Mouse (Mus musculus): ENCODE measurements around the gene Tyw1. TPM values are rescaled to one million over a fixed set of nuclear protein-coding genes. Genes with fewer than 3 reads are reported as not detected.
A peak's percentile ranks its signal among the peaks of the same experiment; 100 is the strongest.

Tyw1 gene
- polyA plus RNA-seq, 1 experiment: 18.8 TPM

DNA sequence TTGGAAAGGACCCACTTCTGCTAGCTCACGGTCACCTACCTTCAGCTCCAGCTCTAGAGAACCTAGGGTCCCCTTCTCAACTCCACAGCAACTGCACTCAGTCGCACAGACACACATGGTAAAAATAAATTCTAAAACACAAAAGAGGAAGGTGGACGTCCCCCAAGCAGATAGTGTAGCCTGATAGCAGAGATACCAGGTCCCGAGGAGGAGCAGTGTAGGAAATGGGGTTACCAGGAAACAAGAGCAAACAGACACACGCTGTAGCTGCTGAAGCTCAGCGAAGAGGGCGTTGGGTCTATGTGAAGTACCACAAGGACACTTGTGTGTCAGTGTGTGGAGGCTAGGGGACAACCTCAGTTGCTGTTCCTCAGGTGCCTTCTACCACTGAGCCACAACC is 89.6 kb downstream of the Tyw1 start:
- no peak for TF ChIP-seq POLR2A (IDR thresholded peaks at IDR 0.05; ENCODE audit: borderline replicate concordance, extremely low read depth, insufficient read depth, insufficient read length, poor library complexity, severe bottlenecking)
- TF ChIP-seq CTCF (IDR thresholded peaks at IDR 0.05; ENCODE audit: borderline replicate concordance, extremely low read depth, insufficient read depth, insufficient read length): no peak
- no peak for DNase-seq (ENCODE audit: low read depth)

DNA sequence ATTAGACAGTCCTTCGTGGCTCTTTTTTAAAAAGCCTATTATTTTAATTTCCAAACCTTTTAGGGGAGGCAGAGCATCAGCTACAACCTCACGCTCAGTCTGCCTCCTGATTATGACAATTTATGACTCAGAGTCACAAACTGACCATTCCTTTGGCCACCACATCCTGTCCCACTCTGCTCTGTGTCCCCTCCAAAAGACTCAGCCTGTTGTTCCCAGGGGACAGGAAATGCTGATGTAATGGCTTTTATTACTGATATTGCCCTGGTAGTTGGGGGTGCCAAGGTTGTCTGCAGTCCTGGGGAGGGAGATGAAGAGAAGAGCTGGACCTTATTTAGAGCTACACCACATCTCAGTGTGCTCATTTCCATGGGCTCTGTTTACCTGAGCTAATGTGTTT is 90.5 kb downstream of the Tyw1 start:
- DNase-seq (ENCODE audit: low read depth): no peak
- TF ChIP-seq POLR2A (IDR thresholded peaks at IDR 0.05; ENCODE audit: borderline replicate concordance, extremely low read depth, insufficient read depth, insufficient read length, poor library complexity, severe bottlenecking): no peak

DNA sequence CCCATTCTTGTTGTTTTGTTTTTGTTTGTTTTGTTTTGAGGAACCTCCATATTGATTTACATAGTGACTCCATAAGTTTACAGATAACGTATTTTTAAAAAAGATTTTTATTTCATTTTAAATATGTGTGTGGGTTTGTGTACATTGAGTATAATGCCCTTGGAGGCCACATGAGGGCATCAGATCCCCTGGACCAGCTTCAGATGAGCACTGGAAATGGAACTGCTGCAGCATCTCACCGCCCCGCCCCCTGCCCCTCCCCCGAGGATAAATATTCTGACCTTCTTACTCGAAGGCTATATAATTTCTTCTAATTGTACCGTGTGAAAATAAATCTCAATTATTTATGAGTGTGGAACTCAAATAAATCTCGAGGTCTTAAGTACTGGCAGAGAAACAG is 99.8 kb downstream of the Tyw1 start:
- no peak for DNase-seq (ENCODE audit: low read depth)
- TF ChIP-seq POLR2A (IDR thresholded peaks at IDR 0.05; ENCODE audit: borderline replicate concordance, extremely low read depth, insufficient read depth, insufficient read length, poor library complexity, severe bottlenecking): no peak
- TF ChIP-seq CTCF (IDR thresholded peaks at IDR 0.05; ENCODE audit: borderline replicate concordance, extremely low read depth, insufficient read depth, insufficient read length): peak; percentile 19; the same call in 1 of the 2 replicates

DNA sequence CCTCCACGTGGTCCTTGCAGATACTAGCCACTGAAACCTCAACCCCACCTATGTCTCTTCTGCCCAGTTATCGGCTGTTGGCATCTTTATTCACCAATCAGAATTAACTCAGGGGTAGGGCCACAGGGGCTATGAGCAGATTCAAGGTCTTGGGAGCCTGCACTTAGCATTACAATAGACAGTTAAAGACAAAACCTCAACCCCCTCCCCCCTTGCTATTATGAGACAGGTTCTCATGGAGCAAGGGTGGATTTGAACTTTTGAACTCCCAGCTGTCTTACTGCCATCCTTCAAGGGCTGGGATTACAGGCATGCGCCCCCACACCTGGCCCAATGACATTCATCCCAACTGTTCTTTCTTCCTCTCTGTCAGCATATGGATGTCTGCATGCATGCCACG is 107.7 kb downstream of the Tyw1 start:
- DNase-seq (ENCODE audit: low read depth): no peak
- no peak for TF ChIP-seq CTCF (IDR thresholded peaks at IDR 0.05; ENCODE audit: borderline replicate concordance, extremely low read depth, insufficient read depth, insufficient read length)
- no peak for TF ChIP-seq POLR2A (IDR thresholded peaks at IDR 0.05; ENCODE audit: borderline replicate concordance, extremely low read depth, insufficient read depth, insufficient read length, poor library complexity, severe bottlenecking)

DNA sequence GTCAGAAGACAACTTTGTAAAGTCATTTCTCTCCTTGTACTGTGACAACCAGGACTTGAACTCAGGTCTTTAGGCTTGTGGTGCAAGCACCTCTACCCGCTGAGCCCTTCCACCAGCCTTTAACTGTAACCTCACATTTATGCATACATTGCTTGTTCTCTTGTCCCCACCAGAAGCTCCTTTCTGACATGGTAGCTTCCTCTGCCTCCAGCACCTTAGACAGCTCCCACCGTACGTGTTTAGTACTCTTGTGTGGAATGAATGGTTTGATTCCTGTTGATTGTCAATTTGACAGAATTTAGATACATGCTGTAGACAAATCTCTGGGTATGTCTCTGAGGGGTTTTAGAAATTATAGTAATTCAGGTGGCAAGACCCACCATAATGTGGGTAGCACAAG is 108.4 kb downstream of the Tyw1 start:
- no peak for DNase-seq (ENCODE audit: low read depth)
- TF ChIP-seq POLR2A (IDR thresholded peaks at IDR 0.05; ENCODE audit: borderline replicate concordance, extremely low read depth, insufficient read depth, insufficient read length, poor library complexity, severe bottlenecking) (no peak), CTCF (IDR thresholded peaks at IDR 0.05; ENCODE audit: borderline replicate concordance, extremely low read depth, insufficient read depth, insufficient read length) (no peak)

DNA sequence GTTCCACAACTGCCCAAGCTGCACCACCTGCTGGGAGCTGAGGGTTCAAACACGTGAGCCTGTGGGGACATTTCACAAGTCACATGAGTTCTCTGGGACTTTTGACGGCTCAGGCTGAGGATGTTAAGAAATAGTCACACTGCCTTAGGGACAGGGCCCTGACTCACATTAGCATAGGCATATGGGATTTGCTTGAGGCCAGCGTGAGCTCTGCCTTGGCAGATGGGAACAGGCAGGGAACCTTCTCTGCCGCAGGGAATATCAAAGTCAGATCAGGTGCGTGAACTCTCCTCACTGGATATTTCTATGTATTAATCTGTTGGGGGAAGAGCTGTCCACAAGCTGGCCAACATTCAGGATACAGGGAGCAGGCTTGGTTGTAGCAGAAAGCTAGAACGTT is 112.8 kb downstream of the Tyw1 start:
- no peak for DNase-seq (ENCODE audit: low read depth)
- TF ChIP-seq CTCF (IDR thresholded peaks at IDR 0.05; ENCODE audit: borderline replicate concordance, extremely low read depth, insufficient read depth, insufficient read length): no peak
- no peak for TF ChIP-seq POLR2A (IDR thresholded peaks at IDR 0.05; ENCODE audit: borderline replicate concordance, extremely low read depth, insufficient read depth, insufficient read length, poor library complexity, severe bottlenecking)

DNA sequence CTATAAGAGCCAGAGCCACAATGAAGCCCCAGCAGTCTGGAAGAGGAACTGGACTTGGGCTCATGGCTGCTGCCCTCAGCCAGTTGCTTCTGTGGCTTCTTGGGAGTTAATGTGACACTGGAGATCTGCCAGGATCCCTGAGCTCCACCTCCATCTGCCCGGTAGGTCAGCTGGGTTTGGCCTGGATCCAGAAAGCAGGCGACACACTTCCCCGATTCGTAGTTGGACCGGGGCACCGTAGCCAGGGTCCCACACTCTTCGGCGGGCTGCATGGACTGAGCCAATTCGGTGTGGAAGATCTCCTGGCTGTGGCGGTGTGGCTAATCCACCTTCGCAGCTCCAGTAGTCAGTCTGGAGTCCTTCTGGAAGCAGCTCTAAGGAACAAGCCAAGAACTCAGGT is 113.8 kb downstream of the Tyw1 start, which contains the start of gene Caln1:
Gene Caln1 (plus strand): TSS at position 219 of the 400 bp plus-strand sequence.
- peak; percentile 33 for DNase-seq (ENCODE audit: low read depth)
- TF ChIP-seq POLR2A (IDR thresholded peaks at IDR 0.05; ENCODE audit: borderline replicate concordance, extremely low read depth, insufficient read depth, insufficient read length, poor library complexity, severe bottlenecking): no peak
- TF ChIP-seq CTCF (IDR thresholded peaks at IDR 0.05; ENCODE audit: borderline replicate concordance, extremely low read depth, insufficient read depth, insufficient read length): no peak

DNA sequence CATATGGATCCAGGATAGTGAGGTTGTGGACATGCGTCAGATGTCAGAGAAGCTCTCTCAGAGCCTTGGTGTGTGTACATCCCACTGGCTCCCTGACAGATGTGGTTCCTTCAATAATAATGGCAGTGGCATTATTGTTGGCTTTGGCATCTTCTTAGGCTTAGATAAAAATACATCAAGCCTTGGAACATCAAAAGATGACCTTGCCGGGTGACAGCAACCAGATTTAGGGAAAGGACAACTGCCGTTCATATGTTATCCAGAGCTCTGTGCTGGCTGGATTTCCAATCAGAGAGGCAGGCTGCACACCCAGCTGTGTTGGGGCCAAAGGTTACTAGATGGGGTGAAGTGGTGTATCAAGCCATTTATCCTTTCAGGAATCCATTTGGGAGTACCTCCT is 120.0 kb downstream of the Tyw1 start:
- TF ChIP-seq POLR2A (IDR thresholded peaks at IDR 0.05; ENCODE audit: borderline replicate concordance, extremely low read depth, insufficient read depth, insufficient read length, poor library complexity, severe bottlenecking): no peak
- DNase-seq (ENCODE audit: low read depth): no peak

DNA sequence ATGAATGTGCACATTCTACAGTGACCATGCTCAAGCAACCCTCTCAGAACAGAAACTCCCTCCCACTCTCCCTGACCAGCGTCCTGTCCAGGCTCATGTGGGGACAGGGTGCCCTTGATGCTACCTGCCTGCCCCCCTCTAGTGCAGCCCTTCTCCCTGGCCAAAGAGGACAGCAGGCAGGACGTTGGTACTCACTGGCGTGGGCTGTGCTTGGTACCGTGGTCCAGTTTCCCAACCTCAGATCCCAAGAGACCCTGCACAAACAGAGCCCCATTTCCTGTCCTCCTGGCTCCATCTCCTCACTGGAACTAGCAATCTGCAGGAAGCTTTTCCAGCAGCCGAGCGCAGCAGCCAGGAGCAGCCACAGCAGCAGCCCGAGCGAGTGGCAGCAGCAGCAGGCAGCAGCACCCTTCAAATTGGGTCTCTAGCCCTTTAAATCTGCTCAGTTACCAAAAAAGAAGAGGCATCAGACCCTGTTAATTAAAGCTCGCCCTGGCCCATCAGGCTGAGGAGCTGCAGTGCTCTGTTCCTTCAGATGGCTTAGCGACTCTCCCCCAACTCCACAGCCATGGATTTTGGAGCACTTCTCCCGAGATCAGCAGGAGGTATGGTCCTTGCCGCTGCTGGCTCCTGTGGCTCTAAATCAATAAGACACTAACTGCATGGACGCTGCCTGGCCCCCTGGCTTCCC is 128.9 kb downstream of the Tyw1 start, which contains the start of gene A330070K13Rik:
Gene A330070K13Rik (minus strand): TSS at position 410 of the 691 bp plus-strand sequence.
- TF ChIP-seq CTCF (IDR thresholded peaks at IDR 0.05; ENCODE audit: borderline replicate concordance, extremely low read depth, insufficient read depth, insufficient read length): no peak
- DNase-seq (ENCODE audit: low read depth): peak; percentile 47

DNA sequence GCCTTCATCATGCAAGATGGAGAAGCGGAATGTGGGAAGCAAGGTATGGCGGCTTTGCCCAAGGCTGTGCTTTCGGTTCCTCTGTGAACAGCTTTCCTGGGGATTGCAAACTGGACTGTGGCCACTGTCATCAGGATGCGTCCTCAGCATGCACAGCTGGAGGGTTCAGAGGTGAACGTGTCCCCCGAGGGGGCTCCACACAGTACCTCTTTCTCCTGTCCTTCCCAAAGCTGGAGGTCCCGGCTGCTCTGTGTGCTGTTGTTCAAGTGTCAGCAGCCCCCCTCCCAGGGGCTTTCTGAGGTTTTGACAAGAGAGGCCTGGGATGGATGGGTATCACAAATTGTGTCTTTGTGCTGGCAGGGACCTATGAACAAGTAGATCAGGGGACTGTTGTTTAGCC is 131.0 kb downstream of the Tyw1 start:
- no peak for DNase-seq (ENCODE audit: low read depth)
- TF ChIP-seq POLR2A (IDR thresholded peaks at IDR 0.05; ENCODE audit: borderline replicate concordance, extremely low read depth, insufficient read depth, insufficient read length, poor library complexity, severe bottlenecking): no peak
- TF ChIP-seq CTCF (IDR thresholded peaks at IDR 0.05; ENCODE audit: borderline replicate concordance, extremely low read depth, insufficient read depth, insufficient read length): no peak

Other genes with a start within 250 kb of the Tyw1 start
- gene Asl, start 226.4 kb upstream of the Tyw1 start, polyA plus RNA-seq (2012; rRNA removed): 27.9 and 30.7 TPM in 2 replicates
- gene Crcp, start 226.3 kb upstream of the Tyw1 start, polyA plus RNA-seq (2012; rRNA removed): 37.6 and 51.0 TPM in 2 replicates
- 27.3 and 32.9 TPM in 2 replicates for gene Tpst1, start 182.3 kb upstream of the Tyw1 start, polyA plus RNA-seq (2012; rRNA removed)
- 11.7 and 12.4 TPM in 2 replicates for gene Kctd7, start 110.8 kb upstream of the Tyw1 start, polyA plus RNA-seq (2012; rRNA removed)
- 32.2 and 34.5 TPM in 2 replicates for gene Rabgef1, start 83.8 kb upstream of the Tyw1 start, polyA plus RNA-seq (2012; rRNA removed)
- 24.6 and 30.4 TPM in 2 replicates for gene Tmem248, start 38.5 kb upstream of the Tyw1 start, polyA plus RNA-seq (2012; rRNA removed)
- gene Sbds, start 89 bp upstream of the Tyw1 start, polyA plus RNA-seq (2012; rRNA removed): 37.9 and 41.3 TPM in 2 replicates
- gene Caln1, start 113.8 kb downstream of the Tyw1 start, polyA plus RNA-seq (2012; rRNA removed): 3.1 and 6.9 TPM in 2 replicates
- not detected in 2 replicates for gene A330070K13Rik, start 129.0 kb downstream of the Tyw1 start, polyA plus RNA-seq (2012; rRNA removed)